Mouse (Mus musculus): ENCODE data around the gene Dpyd.

The Dpyd gene

GRCm38 (mm10) chr3:119361555-119362385 is 799.8 kb downstream of the Dpyd start:
- DNase-seq (ENCODE audit: inconsistent ontology term) = peak; percentile 97

GRCm38 (mm10) chr3:119362392-119362791 is 800.5 kb downstream of the Dpyd start:
- DNase-seq (ENCODE audit: inconsistent ontology term) = peak; percentile 60

- no peak for DNase-seq (ENCODE audit: inconsistent ontology term)
Observed at GRCm38 (mm10) chr3:119368931-119369330, 807.0 kb downstream of the Dpyd start.

GRCm38 (mm10) chr3:119381119-119381518 is 819.2 kb downstream of the Dpyd start:
- DNase-seq (ENCODE audit: inconsistent ontology term) = no peak

GRCm38 (mm10) chr3:119382395-119382794 is 820.5 kb downstream of the Dpyd start:
- no peak for DNase-seq (ENCODE audit: inconsistent ontology term)

GRCm38 (mm10) chr3:119387332-119388105 is 825.6 kb downstream of the Dpyd start:
- DNase-seq (ENCODE audit: inconsistent ontology term) = peak; percentile 12

GRCm38 (mm10) chr3:119397205-119397604 is 835.3 kb downstream of the Dpyd start:
- no peak for DNase-seq (ENCODE audit: inconsistent ontology term)

GRCm38 (mm10) chr3:119402836-119403728 is 841.2 kb downstream of the Dpyd start:
- DNase-seq (ENCODE audit: inconsistent ontology term) = no peak

- peak; percentile 27 for DNase-seq (ENCODE audit: inconsistent ontology term)
Observed at GRCm38 (mm10) chr3:119419087-119419709, 857.3 kb downstream of the Dpyd start.

- peak; percentile 70 for DNase-seq (ENCODE audit: inconsistent ontology term)
Observed at GRCm38 (mm10) chr3:119419745-119420144, 857.8 kb downstream of the Dpyd start.

- no peak for DNase-seq (ENCODE audit: inconsistent ontology term)
Observed at GRCm38 (mm10) chr3:119431339-119431738, 869.4 kb downstream of the Dpyd start.

GRCm38 (mm10) chr3:119431757-119432156 is 869.8 kb downstream of the Dpyd start:
- no peak for DNase-seq (ENCODE audit: inconsistent ontology term)

- DNase-seq (ENCODE audit: inconsistent ontology term) = no peak
Observed at GRCm38 (mm10) chr3:119447559-119447958, 885.6 kb downstream of the Dpyd start.

- no peak for DNase-seq (ENCODE audit: inconsistent ontology term)
Observed at GRCm38 (mm10) chr3:119464073-119464472, 902.1 kb downstream of the Dpyd start.

GRCm38 (mm10) chr3:119464479-119464878 is 902.5 kb downstream of the Dpyd start:
- DNase-seq (ENCODE audit: inconsistent ontology term) = no peak

- no peak for DNase-seq (ENCODE audit: inconsistent ontology term)
Observed at GRCm38 (mm10) chr3:119467723-119468122, 905.8 kb downstream of the Dpyd start.

Data from Muller cell, postnatal 12 days (primary cell).